Mouse (Mus musculus): ENCODE data around the gene Igll1. TPM values are rescaled to one million over a fixed set of nuclear protein-coding genes. Genes with fewer than 3 reads are reported as not detected.

Igll1 gene
- not detected for total RNA-seq (2023)

GRCm38 (mm10) chr16:16863978-16864377 is at the start of gene Igll1:
TSS of gene Igll1 (minus strand) at chr16:16863985.

DNA sequence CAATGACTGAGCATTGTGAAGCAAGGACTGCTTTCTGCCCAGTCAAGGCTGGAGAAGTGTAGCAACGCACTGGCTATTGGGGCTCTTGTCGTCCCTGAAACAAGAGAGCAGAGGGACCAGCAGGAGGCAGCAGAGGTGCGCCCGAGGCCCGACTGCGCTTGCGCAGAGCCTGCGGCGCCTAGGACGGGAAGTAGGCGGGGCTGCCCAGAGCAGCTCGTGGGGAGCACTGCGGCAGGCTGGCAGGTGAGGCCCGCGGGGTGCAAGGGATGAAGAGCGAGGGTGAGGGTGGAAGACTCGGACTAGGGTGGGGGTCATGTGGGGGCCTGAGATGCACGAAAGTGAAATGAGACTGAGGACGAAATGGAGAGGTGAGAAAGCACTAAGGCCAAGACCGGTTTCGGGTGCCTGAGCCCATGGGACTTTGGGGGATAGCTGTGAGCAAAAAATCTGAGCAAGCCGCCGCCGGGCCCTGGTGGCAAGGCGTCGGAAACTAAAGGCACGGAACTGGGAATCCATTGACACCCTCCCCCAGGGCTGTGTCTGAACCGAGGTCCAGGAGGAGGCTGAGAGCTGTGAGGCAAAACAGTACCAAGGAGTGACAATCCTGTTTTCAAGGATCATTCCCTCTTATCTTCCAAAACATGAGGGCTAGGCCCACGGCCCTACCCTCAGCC is 32.7 kb upstream of the Igll1 start, which contains the start of gene Ppm1f:
Gene Ppm1f, plus strand, starts transcription at position 88 of the 674 bp plus-strand sequence.

GRCm38 (mm10) chr16:16870617-16871331 is 7.0 kb upstream of the Igll1 start, which contains the start of the genes Top3b and Vpreb1:
TSS of gene Top3b (plus strand) at chr16:16870736.
TSS of gene Vpreb1 (minus strand) at chr16:16870843.

DNA sequence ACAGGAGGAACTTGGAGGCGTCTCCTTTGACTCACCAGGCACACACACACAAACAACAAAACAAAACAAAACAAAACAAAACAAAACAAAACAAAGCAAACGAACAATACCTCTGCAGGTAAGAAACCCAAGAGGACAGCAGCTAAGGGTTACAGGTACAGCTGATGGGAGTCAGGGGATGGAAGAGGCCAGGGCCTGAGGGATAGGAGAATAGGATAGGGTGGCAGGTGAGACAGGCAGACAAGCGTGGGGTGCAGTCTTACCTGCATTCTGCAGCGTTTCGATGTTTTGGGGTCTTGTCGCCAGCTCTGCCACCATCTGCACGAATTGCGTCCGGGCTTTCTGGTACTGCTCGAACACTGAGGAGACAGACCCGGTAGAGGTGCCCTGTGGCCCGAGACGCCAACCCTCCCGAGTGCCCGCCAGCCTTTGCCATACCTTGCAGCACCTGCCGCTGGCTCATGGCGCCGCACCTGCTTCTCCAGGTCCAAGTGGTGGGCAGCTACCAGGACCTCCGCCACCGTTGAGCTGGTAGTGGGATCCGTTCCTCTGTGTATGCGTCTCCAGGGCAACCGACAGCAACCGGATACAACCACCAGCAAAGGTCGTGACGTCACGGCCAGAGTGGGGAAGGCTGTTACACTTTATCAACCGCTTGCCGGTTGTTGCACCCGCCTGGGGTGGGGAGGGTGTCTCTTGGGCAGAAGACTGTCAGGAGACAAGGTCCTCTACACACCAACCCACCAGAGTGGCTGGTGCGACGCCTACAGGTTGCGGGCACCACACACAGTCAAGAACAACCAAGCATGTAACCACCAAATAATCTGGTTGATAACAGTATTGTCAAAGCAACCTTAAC is 34.8 kb downstream of the Igll1 start, which contains the start of gene Spag6l:
Gene Spag6l, minus strand, starts transcription at position 700 of the 859 bp plus-strand sequence.

Other genes with a start within 250 kb of the Igll1 start
- not detected for gene Olfr19, start 187.6 kb downstream of the Igll1 start, total RNA-seq (2023)
- 1 to 10 TPM; 1.4 to 1.8 TPM for gene Spag6l, start 34.5 kb downstream of the Igll1 start, total RNA-seq (2023)
- gene Top3b, start 6.8 kb upstream of the Igll1 start, total RNA-seq (2023): 10 to 100 TPM; 69.3 to 78.1 TPM
- not detected for gene Vpreb1, start 6.9 kb upstream of the Igll1 start, total RNA-seq (2023)
- gene Ppm1f, start 32.5 kb upstream of the Igll1 start, total RNA-seq (2023): 1 to 10 TPM; 7.1 to 7.6 TPM
- 100 to 1,000 TPM; 127 to 135 TPM for gene Mapk1, start 119.4 kb upstream of the Igll1 start, total RNA-seq (2023)
- under 1 TPM; 0.15 to 0.55 TPM for gene Ypel1, start 205.7 kb upstream of the Igll1 start, total RNA-seq (2023)
- 10 to 100 TPM; 90.6 to 96.3 TPM for gene Ppil2, start 247.3 kb upstream of the Igll1 start, total RNA-seq (2023)

Data from monocyte, adult 59 days (primary cell).